ENCODE assay signal across 21 mouse cellular contexts in the genomic region with DNA sequence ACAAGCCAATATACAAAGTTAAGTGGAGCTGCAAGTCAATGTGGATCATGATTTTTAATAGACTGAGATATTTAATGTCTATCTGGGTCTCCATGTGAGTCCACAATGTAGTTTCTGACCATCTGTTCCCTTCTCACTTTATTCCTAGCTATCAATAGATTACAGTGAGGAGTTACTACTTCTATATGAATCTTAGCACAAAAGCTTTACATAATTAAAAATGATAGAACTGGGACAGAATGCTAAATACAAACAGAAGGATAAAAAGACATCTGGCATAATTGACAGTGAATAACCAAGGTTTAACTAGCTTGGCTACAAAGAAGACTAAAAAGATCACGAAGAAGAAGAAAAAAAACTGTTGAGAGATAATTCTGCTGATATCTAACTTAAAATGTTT.
"Had no signal": no experiment of that assay in that cellular context is flagged by ENCODE, and none has a peak within 500 bp of the region (broad histone marks: within the 10 kb centered on the region; RNA-seq: fewer than 3 reads in every experiment).

No protein-coding gene starts in this region.

- H3K4me3 ChIP-seq: layer of hippocampus, adult 2 months; limb, embryonic 10.5 days; limb, embryonic 13.5 days; liver, embryonic 12.5 days; liver, embryonic 15.5 days; lung, embryonic 15.5 days; megakaryocyte, embryonic 14.5 days; midbrain, embryonic 10.5 days had no signal

- H3K27me3 ChIP-seq: limb, embryonic 13.5 days; liver, embryonic 12.5 days; liver, embryonic 15.5 days; lung, embryonic 15.5 days; megakaryocyte, embryonic 14.5 days had no signal

- H3K27ac ChIP-seq: kidney, postnatal 0 days; layer of hippocampus, adult 2 months; limb, embryonic 10.5 days; limb, embryonic 13.5 days; liver, embryonic 12.5 days; liver, embryonic 15.5 days; lung, embryonic 15.5 days; midbrain, embryonic 10.5 days; stomach, postnatal 0 days had no signal

- H3K4me1 ChIP-seq: limb, embryonic 10.5 days; limb, embryonic 13.5 days; liver, embryonic 12.5 days; liver, embryonic 15.5 days; lung, embryonic 15.5 days; megakaryocyte, embryonic 14.5 days; midbrain, embryonic 10.5 days had no signal

- ATAC-seq: intestine, embryonic 16.5 days; liver, embryonic 12.5 days; midbrain, embryonic 16.5 days had no signal

- H3K4me2 ChIP-seq: limb, embryonic 13.5 days; liver, embryonic 12.5 days; liver, embryonic 15.5 days; lung, embryonic 15.5 days had no signal

- H3K9me3 ChIP-seq: limb, embryonic 10.5 days; limb, embryonic 13.5 days; liver, embryonic 12.5 days; liver, embryonic 15.5 days; lung, embryonic 15.5 days; megakaryocyte, embryonic 14.5 days; midbrain, embryonic 10.5 days had no signal

- DNase-seq: kidney, adult 2 months; kidney, postnatal 25 days; layer of hippocampus, adult 9-11 months; liver; lung, adult 18-20 months; lung, postnatal 10 days; lung, postnatal 36 days; right cerebral cortex, postnatal 4 days; thymus, postnatal 25 days had no signal

- H3K9ac ChIP-seq: limb, embryonic 13.5 days; liver, embryonic 12.5 days; liver, embryonic 15.5 days; lung, embryonic 15.5 days had no signal

- H3K36me3 ChIP-seq: limb, embryonic 10.5 days; limb, embryonic 13.5 days; liver, embryonic 12.5 days; liver, embryonic 15.5 days; lung, embryonic 15.5 days; midbrain, embryonic 10.5 days had no signal
